Mouse (Mus musculus) mouse trophoblast stem cell (cell line): ENCODE measurements around the gene Prkca.

Source experiments
- in situ Hi-C, 2 experiments: fragments of 300-500 bp; cut with MseI, MboI; formaldehyde crosslinking; loops; 2 replicates in 1 of 2; 3 replicates in 1 of 2; pipeline ENCODE4 v1.15.1; 2025

Prkca gene

DNA sequence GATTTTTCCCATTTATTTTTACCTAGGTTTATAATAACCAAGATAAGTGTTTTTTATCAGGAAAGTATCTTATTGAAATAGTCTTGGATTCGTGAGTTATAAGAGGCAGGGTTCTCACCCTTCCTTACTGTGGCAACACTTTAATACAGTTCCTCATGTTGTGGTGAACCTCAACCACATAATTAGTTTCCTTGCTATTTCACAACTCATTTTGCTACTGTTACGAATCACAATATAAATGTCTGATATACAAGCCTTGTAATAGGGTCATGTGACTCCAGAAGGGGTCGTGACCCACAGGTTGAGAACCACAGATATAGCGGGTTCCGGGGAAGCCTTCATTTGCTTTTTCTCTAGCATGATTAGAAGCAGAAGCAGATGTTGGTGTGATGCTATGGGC is 275.3 kb downstream of the Prkca start:
- in situ Hi-C loops = no loop called here

DNA sequence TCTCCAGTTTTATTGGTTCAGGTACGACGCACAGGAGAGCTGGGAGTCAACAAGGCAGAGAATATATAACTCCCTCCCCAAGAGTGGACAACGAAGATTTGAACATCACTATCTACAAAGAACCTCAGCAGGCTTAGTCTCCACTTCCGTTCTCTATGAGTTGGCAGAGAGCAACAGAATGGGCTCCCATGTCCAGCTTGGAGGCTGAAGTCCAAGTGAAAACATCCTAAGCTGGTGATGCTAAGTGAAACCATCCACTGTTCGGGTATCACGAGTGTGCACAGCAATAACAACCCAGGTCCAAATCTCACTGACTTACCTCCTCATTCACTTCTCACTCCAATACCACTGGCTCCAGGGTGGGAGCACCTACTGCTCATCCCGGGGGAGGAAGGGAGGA is 276.6 kb downstream of the Prkca start:
- in situ Hi-C loops = no loop called here

DNA sequence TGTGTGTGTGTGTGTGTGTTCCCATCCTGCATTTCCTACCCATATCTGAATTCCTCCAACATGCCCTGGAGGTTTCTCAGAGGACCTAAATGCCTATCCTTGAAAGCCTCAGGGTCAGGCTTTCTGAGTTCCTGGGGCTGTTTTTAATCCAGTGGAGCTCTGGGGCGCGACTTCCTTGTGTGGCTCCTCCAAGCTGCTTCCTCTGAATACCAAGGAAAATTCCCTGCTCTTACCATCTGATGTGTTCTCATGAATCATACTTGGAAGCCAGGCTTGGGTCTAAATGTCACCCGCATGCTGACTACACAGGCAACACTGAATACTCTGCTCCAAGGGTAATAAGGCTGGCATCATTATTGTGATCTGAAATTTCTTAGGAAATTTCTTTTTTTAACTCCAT is 279.3 kb downstream of the Prkca start:
- in situ Hi-C loops = no loop called here

DNA sequence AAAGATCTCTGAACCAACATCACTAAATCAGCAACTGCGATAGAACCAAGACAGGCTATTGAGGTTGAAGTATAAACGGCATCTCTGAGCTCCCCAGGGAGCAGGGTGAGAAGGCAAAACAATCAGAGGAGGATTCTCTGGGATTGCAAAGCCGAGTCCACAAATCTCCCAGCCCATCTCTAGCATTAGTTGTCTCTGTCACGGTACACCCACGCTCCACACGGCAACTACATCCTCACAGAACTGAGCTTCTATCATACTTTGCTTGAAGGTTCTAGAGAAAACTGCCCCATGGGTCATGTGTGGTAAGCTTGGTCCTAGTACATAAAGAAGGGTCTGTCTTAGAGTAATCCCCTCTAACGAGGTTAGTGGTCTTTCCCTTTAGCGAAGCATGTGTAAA is 280.6 kb downstream of the Prkca start:
- in situ Hi-C loops = no loop called here

DNA sequence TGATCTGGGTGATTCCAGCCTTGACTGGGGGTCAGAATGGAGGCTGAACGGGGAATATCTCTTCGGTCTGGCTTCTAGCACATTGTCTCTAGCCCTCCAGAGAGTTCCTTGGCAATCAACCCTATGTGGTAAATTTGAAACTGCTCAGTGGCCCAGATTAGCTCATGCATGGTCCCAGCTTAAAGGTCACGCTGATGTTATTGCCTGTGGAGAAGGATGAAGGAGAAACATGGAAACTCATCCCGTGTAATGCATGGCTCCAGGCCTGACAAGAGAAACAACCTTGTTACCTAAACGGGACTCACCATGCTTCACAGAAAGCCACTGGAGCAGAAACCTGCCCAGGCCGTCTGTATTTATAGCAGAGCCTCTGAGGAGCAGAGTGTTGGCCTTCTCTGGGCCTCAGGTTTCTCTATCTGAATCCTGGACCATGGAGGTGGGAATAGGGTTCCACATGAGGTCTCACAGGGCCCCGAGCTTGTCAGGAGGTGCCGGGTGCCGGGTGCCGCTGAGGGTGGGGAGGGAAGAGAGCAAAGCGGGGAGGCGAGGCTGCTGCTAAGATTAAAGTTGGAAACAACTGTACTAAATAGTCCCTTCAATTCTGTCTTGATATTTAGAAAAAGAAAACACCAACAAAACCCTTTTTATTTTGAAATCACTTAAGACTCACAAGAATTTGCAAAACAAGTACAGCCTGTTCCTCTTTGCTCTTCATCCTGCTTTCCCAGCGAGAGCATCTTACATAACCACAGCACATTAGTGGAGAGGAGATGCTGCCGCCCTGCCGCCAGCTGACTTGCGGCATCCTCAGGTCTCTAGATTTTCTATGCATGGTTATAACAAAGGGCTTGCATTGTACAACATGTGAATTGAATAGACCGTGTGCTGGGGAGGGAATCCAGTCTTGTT is 281.9 kb downstream of the Prkca start:
- in situ Hi-C loops = no loop called here

DNA sequence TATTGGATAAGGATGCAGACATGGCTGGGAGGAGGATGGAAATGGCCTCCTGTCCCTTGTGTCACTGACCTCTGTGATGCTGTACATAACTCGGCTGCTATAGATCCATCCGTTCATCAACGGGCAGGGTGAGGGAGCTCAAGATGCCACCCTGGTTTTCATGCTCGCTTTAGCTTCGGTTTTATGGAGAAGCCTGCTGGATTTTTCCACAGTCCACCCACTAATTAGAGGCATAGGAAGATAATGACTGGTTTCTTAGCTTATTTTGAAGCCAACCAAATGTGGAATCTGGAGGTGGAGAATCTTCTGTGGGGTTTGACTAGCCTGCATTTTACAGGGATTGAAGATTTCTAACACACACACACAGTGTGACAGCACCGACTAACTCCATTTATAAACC is 286.6 kb downstream of the Prkca start:
- in situ Hi-C loops = no loop called here

DNA sequence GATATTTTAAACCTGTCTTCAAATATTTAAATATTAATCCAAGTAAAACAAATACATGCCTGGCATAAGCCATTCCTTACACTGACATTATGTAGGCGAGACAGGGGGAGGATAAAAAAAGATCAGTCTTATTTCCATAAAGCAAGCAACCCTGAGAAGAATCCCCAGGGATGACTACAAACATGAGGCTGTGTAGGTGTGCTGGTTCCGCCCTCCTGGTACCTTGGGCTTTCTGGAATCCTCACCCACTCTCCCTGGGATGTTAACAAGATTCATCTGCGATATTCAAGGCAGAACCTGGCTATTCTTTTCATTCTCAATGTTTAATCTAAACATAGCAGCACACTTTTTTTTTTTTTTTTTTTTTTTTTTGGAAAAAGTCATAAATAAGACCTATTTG is 289.1 kb downstream of the Prkca start:
- in situ Hi-C loops = no loop called here

DNA sequence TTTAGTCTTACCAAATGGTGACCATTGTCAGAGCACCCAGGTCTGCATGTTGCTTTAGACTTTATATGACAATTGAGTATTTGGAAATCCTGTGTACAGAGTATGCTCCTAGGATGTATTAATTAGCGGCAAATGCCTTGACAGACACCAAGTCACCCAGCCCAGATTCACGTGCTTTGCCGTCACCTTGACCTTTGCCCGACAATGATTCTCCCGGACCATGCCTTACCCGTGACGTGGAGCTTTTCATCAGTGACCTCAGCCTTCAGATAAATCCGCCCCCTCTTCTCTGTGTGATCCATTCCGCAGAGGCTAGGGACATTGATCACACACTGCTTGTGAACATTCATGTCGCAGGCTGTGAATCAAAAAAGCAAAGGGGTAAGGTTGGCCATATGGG is 290.0 kb downstream of the Prkca start:
- in situ Hi-C loops = no loop called here

DNA sequence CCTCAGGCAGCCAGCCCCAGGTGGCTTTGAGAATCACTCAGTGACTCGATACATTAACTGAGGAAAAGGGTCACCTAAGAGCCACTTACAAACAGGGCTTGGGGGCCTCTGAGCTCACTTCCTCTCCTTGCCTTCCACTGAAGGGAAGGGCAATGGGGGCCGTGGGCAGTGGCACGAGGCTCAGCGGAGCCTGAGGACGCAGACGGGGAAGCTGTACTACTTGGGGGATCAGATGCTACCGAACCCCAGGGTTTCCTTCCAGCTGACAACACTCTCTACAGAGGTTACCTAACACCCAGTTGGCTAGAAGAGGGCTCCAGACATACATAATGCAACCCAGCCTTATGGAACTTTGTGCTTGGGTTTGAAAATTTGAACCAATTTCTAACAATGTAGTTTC is 302.1 kb downstream of the Prkca start:
- in situ Hi-C loops = no loop called here

DNA sequence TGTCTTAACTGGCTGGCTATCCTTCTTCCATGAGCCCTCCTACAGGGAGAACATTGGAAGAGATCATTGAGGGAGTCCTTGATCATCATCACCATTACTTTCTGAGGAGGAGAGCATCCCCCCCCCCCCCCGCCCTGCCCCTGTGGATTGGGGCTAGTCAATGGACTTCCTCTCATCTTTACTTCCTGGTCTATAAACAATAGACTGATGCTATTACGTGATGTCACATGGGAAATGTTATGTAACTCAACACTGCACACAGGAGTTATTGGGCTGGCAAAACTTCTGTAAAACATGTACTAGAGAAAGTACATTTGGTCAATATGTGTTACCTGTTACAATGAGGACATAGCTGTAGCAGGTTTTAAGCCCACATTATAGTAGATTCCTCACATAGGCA is 302.9 kb downstream of the Prkca start:
- in situ Hi-C loops = no loop called here

DNA sequence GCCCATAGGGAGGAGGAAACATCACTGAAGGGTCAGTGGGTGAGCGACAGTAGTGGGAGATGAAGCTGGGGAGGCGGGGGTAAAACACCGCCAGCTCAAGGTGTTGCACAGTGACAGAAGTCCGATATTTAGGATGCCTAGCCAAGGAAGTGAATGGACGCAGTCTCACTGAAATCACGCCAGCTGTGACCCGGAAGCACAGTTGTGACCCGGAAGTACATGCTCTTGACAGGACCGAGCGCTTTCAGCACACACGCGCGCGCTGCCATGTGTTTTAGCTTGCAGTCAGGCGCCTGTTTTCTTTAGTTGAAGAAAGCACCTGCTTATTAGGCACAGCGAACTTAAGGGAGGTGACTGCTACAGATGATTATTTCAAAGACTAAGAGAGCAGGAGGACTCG is 304.0 kb downstream of the Prkca start:
- in situ Hi-C loops = no loop called here

DNA sequence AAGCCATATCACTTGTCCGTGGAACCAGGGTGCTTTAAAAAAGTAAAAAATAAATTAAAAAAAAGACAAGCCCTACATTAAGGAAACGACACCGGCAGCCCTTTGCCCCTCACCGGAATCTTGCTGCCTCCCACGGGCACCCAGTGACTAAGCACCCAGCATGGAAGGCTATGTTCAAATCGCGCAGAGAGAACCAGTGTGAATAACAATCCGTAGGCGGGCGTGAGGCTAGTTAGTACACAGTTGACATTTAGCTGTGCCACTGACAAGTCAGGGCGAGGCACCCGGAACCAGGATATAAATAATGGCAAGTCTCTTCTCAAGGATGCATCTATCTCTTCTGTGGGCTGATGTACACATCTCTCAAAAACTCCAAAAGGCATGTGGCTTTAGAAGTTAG is 304.7 kb downstream of the Prkca start:
- in situ Hi-C loops = no loop called here

DNA sequence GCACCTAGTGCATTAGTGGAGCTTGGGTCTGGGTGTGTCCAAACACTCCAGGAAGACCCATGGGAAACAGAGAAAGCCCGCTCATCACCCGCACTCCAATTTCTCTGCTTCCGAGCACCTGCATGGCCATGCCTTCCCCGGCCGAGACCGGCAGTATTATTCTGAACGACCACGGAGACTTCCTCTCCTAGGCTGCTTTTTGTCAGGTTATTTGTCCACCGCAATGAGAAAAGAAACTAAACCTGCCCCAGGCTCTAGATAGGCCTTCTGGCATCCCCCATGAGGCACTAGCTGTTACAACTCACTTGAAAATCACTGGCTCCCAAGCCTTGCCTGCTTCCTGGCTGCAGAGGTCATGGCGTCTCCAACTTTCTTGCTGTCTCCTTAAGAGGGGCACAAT is 307.4 kb downstream of the Prkca start:
- in situ Hi-C loops = no loop called here

DNA sequence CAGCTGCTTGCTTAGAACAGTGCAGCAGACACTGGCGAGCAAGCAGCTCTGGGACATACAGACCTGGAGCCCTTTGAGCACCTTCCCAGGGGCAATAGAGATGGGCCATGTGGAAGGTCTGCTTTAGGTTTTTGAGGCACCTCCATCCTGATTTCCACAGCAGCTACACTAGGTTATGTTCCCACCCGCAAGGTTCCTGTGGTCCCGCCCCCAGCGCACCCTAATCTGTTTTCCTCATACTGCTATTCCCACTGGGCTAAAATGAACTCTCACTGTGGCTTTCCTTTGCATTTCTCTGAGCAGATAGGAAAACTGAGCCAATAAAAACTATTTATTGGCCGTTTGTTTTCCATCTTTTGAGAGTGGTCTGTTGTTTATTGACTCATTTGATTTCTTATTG is 308.0 kb downstream of the Prkca start:
- in situ Hi-C loops = no loop called here

DNA sequence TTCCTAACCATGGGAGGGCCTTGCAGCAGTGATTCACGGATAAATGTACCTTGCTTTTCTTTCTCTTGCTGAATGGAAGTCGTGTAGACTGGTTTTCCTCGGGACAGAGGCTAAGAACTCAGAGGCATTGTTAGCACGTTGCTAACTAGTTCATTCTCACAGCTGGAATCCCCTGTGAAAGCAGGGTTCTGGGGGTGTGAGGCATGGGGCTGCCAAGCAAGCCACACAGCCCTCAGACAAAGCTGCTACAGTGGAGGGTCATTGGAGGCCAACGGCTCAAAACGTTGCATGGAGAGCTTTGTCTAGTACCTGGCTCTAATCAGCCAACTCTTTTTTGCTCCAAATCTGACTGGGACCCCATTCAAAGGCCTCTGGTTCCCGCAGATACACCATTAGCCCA is 309.4 kb downstream of the Prkca start:
- in situ Hi-C loops = loop anchor here (5.0 kb wide), 1 partner anchor 343 kb away; no protein-coding TSS in a partner anchor

DNA sequence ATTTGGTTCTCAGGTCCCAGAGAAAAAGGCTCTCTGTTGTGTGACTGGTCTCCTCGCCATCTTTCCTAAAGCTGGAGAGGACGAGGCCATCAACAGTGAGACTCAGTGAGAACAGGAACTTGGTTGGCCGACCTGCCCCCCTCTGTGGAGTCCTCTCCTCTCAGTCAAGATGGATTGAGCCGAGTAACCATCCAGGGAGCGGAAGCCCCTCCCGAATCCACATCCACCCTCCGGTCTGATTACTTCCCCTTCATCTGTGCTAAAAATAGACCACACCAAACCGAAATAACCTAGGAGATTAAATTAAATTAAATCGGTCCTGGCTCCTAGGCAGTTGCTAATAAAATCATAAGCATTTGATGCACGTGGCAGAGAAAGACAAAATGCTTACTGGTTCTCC is 311.2 kb downstream of the Prkca start:
- in situ Hi-C loops = loop anchor here (5.0 kb wide), 1 partner anchor 345 kb away; no protein-coding TSS in a partner anchor

DNA sequence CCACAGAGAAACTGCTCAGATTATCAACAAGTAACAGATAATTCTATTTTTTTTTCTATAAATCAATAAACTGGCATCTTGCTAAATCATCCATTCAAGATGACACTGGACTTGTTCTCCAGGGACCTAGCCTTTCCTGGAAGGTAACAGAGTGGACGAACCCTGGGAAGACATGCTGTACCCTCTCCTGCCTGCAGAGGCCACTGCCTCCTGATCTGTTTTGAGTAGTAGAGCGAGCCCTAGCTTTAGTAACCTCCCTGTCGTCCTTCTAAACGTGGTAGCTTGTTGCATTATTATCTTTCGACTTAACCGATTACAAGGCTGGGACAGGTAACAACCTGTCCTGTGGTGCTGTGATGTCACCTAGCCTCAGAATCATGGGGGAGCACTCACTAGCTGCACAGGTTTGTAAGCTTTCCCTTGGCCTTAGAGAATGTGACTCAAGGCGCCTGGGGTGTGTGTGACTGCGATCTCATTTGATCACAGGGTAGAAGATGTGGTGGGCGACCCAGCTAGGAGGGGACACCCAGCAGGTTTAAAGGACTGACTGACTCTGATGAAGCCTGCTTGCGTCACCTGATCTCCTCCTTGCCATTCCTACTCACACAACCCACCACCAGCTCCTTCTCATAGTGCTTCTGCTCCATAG is 312.6 kb downstream of the Prkca start:
- in situ Hi-C loops = loop anchor here (5.0 kb wide), 1 partner anchor 346 kb away; no protein-coding TSS in a partner anchor

DNA sequence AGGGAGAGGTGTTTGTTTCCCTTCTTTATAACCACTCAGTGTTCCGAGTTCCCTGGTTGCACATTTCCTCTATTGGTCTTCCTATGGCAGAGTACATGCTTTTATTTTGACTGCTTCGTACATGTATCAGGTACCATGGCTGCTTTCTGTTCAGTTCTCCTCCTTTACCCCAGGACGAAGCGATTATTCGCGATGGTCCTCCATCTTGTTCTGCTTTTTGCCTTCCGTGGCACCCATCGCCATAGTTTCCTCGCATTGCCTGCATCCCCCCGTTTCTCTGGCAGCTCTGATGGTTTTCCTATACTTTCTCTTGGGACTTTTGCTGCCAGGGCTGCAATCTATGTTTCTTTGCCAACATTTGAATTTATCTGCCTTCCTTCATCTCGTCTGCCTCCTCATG is 314.4 kb downstream of the Prkca start:
- in situ Hi-C loops = loop anchor here in 1 of 2 experiments (5.0 kb wide), 1 partner anchor 388 kb away; no protein-coding TSS in a partner anchor

DNA sequence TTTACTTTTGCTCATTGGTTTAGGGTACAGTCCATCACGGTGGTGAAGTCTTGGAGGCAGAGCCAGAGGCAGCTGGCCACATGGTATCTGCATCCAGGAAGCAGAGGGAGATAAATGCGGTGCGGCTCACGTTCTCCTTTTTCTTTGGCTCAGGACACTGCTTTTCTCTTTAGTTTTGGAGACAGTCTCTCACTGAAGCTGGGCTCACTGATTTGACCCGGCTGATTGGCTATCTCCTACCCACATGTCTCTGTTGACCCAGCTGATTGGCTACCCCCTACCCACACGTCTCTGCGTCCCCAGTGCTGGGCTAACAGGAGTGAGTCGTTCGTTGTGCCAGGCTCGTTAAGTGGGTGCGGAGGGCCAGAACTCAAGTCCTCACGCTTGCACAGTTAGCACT is 315.3 kb downstream of the Prkca start:
- in situ Hi-C loops = loop anchor here in 1 of 2 experiments (5.0 kb wide), 1 partner anchor 389 kb away; no protein-coding TSS in a partner anchor

DNA sequence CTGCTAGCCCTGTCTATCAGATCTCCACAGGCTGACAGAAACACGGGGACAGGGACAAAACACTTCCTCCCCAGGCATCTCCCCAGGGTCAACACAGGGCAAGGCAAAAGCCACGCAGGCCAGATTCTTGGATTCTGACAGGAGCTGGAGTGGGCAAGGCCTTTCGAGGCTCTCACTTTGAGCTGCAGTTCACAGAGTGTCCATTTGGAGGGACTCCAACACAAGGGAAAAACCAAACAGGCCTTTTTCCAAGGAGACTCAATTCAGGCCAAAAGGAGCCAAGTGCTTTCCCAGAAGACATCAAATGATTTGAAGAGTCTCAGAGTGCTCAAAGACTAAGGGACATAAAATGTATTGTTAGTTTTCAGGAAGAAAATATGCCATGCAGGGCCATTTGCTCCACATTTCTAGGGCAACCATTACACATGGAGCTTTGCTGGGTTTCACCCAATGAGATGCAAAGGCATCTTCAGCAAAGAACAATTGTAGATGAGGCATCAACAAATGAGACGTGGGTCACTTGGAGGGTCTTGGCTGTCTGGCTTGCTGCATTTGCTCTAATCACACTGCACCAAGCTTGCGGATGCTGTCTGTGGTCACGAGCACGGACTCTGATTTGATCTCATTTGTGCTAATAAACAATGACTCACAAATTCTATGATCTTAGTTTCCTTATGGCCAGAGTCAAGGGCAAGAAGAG is 317.9 kb downstream of the Prkca start:
- in situ Hi-C loops = loop anchor here in 1 of 2 experiments (5.0 kb wide), 1 partner anchor 391 kb away; no protein-coding TSS in a partner anchor

DNA sequence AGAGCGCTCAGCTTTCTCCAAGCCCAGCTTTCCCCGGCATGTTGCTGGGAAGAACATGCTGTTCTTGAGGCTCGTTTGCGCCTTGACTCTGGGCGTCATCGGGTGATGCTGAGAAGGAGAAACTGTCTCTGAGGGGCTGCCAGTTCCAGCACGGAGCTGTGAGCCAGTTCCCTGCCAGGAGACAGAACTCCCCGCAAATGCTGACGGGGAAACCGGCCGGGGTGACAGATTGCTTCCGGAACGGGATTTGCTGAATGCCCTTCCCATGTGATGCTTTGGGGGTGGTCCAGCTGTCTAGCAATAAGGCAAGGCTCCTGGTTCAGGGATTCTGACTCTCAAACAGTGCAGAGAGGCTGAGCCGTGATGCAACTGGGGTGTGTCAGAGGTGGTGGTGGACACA is 320.5 kb downstream of the Prkca start:
- in situ Hi-C loops = no loop called here

DNA sequence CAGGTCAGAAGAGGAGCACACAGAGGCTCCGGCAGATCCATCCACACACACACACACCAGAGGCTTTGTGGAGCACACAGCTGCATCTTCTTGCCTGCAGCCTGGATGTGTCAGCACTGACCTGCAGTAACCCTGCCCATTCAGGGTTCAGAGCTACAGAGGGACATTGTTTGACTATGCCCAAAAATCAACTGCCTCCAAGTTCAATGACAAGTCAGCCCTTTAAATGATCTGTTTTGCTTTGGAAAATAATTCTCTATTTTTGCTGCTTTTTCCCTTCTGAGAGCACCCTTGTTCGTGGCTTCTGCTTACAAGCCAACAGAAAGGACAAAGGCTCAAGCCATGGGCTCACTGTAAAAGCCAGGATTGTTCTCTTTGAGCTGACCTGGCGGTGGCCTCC is 322.8 kb downstream of the Prkca start:
- in situ Hi-C loops = no loop called here
